Mouse (Mus musculus): ENCODE measurements around the gene Ptp4a2.
"Not testable (repeated sequence)": the region's sequence is repeated elsewhere in the genome, so short reads cannot be mapped to it uniquely, and the experiment has no call there.

The Ptp4a2 gene

GRCm38 (mm10) chr4:129850491-129850890, 39.5 kb downstream of the Ptp4a2 start:
- DNase-seq (ENCODE audit: extremely low read depth, low read depth) = no peak

GRCm38 (mm10) chr4:129851861-129852260, 40.8 kb downstream of the Ptp4a2 start:
- DNase-seq (ENCODE audit: extremely low read depth, low read depth) = no peak

GRCm38 (mm10) chr4:129853053-129853452, 42.0 kb downstream of the Ptp4a2 start:
- no peak for DNase-seq (ENCODE audit: extremely low read depth, low read depth)

- DNase-seq (ENCODE audit: extremely low read depth, low read depth) = no peak
Observed at GRCm38 (mm10) chr4:129853996-129854395, 43.0 kb downstream of the Ptp4a2 start.

- DNase-seq (ENCODE audit: extremely low read depth, low read depth) = no peak
Observed at GRCm38 (mm10) chr4:129854615-129855014, 43.6 kb downstream of the Ptp4a2 start.

GRCm38 (mm10) chr4:129855051-129855970, 44.3 kb downstream of the Ptp4a2 start:
- no peak for DNase-seq (ENCODE audit: extremely low read depth, low read depth)

GRCm38 (mm10) chr4:129860456-129860855, 49.4 kb downstream of the Ptp4a2 start:
- no peak for DNase-seq (ENCODE audit: extremely low read depth, low read depth)

GRCm38 (mm10) chr4:129861400-129861799, 50.4 kb downstream of the Ptp4a2 start:
- no peak for DNase-seq (ENCODE audit: extremely low read depth, low read depth)

GRCm38 (mm10) chr4:129862357-129862756, 51.3 kb downstream of the Ptp4a2 start:
- DNase-seq (ENCODE audit: extremely low read depth, low read depth) = no peak

GRCm38 (mm10) chr4:129866171-129866570, 55.2 kb downstream of the Ptp4a2 start:
- not testable (repeated sequence) for DNase-seq (ENCODE audit: extremely low read depth, low read depth)

GRCm38 (mm10) chr4:129868211-129868610, 57.2 kb downstream of the Ptp4a2 start:
- no peak for DNase-seq (ENCODE audit: extremely low read depth, low read depth)

- DNase-seq (ENCODE audit: extremely low read depth, low read depth) = no peak
Observed at GRCm38 (mm10) chr4:129870483-129870882, 59.5 kb downstream of the Ptp4a2 start.

GRCm38 (mm10) chr4:129872376-129872922, 61.4 kb downstream of the Ptp4a2 start:
- DNase-seq (ENCODE audit: extremely low read depth, low read depth) = no peak

GRCm38 (mm10) chr4:129874805-129875204, 63.8 kb downstream of the Ptp4a2 start:
- peak; percentile 32 for DNase-seq (ENCODE audit: extremely low read depth, low read depth)

GRCm38 (mm10) chr4:129875406-129875805, 64.4 kb downstream of the Ptp4a2 start:
- DNase-seq (ENCODE audit: extremely low read depth, low read depth) = peak; percentile 32

- DNase-seq (ENCODE audit: extremely low read depth, low read depth) = peak; percentile 61
Observed at GRCm38 (mm10) chr4:129876831-129877764, 66.1 kb downstream of the Ptp4a2 start.

GRCm38 (mm10) chr4:129877967-129878655, 67.1 kb downstream of the Ptp4a2 start:
- no peak for DNase-seq (ENCODE audit: extremely low read depth, low read depth)

- no peak for DNase-seq (ENCODE audit: extremely low read depth, low read depth)
Observed at GRCm38 (mm10) chr4:129878656-129879145, 67.7 kb downstream of the Ptp4a2 start.

GRCm38 (mm10) chr4:129879206-129879780, 68.3 kb downstream of the Ptp4a2 start:
- no peak for DNase-seq (ENCODE audit: extremely low read depth, low read depth)

GRCm38 (mm10) chr4:129880615-129881014, 69.6 kb downstream of the Ptp4a2 start:
- DNase-seq (ENCODE audit: extremely low read depth, low read depth) = no peak
